Mouse (Mus musculus) E14TG2a.4 (cell line): ENCODE measurements around the gene Ears2.
"Not testable (repeated sequence)": the region's sequence is repeated elsewhere in the genome, so short reads cannot be mapped to it uniquely, and the experiment has no call there.

Source experiments
- H3K27me3 ChIP-seq: 2 replicates; pipeline ENCODE4 v1.6.1; 2014; ENCODE audit warnings: low read length, control low read depth; ENCODE audit not compliant: insufficient read depth
- H3K36me3 ChIP-seq: 2 replicates; pipeline ENCODE4 v1.6.1; 2014; ENCODE audit warnings: low read length, control low read depth; ENCODE audit not compliant: insufficient read depth
- H3K4me1 ChIP-seq: replicated peaks from 2 replicates; pipeline ENCODE4 v1.6.1; 2014; ENCODE audit warnings: low read depth, low read length, control low read depth
- H3K4me3 ChIP-seq: replicated peaks from 2 replicates; pipeline ENCODE4 v1.5.1; 2014; ENCODE audit warnings: mild to moderate bottlenecking, low read length
- H3K9me3 ChIP-seq: 2 replicates; pipeline ENCODE4 v1.6.1; 2014; ENCODE audit warnings: low read length, control low read depth
- CTCF ChIP-seq: conservative IDR thresholded peaks from 2 replicates; pipeline ENCODE4 v1.5.1; 2014; ENCODE audit warnings: low read length
- NANOG ChIP-seq: IDR thresholded peaks from 2 replicates; pipeline ENCODE4 v1.6.1; 2014; ENCODE audit warnings: borderline replicate concordance, low read length, mixed read lengths
- POU5F1 ChIP-seq: IDR thresholded peaks from 2 replicates; pipeline ENCODE4 v1.6.1; 2014; ENCODE audit warnings: low read length, borderline replicate concordance

Gene Ears2

DNA sequence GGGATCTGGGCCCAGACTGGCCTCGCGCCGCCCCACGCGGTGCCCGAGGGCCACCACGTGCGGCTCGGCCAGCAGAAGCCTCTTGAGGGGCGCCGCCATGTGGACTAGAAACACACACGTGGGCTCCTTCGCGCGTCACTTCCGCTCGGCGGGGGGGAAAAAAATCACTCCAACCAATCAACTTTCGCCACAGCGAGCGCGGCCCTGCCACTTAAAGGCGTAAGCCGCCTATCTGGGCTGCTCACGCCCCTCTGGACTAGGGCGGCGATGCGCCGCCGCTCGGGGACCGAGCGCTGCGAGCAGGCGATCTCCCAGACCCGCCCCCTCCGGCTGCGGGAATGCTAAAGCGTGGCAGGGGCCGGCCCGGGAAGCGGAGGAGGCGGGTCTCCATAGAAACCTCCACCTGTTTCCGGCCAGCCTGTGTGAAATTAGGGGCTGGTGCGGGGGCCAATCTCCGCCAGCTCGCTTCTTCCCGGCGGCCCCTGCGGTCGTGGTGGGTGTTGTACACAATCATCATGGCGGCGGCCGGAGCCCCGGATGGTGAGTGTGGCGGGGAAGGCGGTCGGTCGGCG, at the start of gene Ears2, which contains the start of gene Ubfd1:
Gene Ears2 (minus strand): TSS at position 319 of the 572 bp plus-strand sequence.
Gene Ubfd1 (plus strand): TSS at position 231 of the 572 bp plus-strand sequence.
- Histone ChIP-seq H3K4me3 (peak within 1 kb of the TSS; percentile 100), H3K27me3 (no peaks in the 10 kb centered on the region), H3K36me3 (peaks cover 55% of the 10 kb centered on the region), H3K4me1 (peaks cover 50% of the 10 kb centered on the region), H3K9me3 (no peaks in the 10 kb centered on the region)
- TF ChIP-seq NANOG, result no peak
- TF ChIP-seq CTCF, result no peak
- TF ChIP-seq POU5F1, result no peak

DNA sequence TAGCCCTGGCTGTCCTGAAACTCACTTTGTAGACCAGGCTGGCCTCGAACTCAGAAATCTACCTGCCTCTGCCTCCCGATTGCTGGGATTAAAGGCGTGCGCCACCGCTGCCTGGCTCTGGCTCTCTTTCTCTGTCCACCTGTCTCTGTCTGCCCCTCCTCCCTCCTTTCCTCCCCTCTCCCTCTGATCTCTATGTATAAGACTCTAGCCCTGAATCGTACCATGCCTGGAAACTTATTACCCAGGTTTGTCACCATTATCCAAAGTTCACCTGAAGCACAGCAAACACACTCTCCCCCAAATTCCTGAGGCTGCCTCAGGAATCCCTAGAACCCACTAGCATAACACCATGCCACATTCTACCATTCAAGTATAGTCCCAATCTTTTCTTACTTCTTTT, 41.1 kb upstream of the Ears2 start:
- H3K4me3 ChIP-seq, result no peak overlapping the region
- H3K27me3 ChIP-seq, result no peaks in the 10 kb centered on the region
- peaks cover 6% of the 10 kb centered on the region; the same call in 1 of the 2 replicates for H3K4me1 ChIP-seq
- no peak for TF ChIP-seq CTCF
- H3K36me3 ChIP-seq, result peaks cover 58% of the 10 kb centered on the region
- no peaks in the 10 kb centered on the region for H3K9me3 ChIP-seq

DNA sequence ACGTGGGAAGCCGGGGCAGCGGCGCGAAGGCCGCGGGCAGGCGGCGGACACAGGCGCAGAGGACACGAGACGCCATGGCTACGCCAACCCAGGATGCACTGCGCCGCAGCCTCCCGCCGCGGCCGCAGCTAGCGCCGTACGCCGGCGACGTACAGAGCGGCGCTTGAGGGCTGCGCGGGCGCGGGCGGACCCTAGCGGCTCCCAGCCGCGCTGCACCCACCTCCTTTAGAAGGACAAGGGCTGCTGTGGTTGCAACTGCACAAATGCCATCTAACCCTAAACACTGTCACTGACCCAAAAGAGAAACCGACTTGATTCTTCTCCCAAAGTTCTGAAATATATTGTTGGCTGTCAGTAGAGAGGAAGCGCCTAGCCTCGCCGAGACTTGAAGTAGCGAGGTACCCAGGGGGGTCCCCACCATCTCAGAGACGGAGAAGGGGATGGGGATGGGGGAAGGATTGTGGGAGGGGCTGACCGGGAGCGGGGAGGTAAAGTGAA, 34.7 kb upstream of the Ears2 start, which contains the start of gene Ndufab1:
Gene Ndufab1 (minus strand): TSS at position 140 of the 498 bp plus-strand sequence.
- Histone ChIP-seq H3K9me3 (no peaks in the 10 kb centered on the region), H3K27me3 (no peaks in the 10 kb centered on the region), H3K4me3 (peak within 1 kb of the TSS; percentile 89), H3K4me1 (peaks cover 33% of the 10 kb centered on the region), H3K36me3 (peaks cover 32% of the 10 kb centered on the region)
- no peak for TF ChIP-seq POU5F1
- TF ChIP-seq NANOG, result no peak
- 0 out of 2 replicates have a peak, but pooled peaks have one; percentile 5 for TF ChIP-seq CTCF

DNA sequence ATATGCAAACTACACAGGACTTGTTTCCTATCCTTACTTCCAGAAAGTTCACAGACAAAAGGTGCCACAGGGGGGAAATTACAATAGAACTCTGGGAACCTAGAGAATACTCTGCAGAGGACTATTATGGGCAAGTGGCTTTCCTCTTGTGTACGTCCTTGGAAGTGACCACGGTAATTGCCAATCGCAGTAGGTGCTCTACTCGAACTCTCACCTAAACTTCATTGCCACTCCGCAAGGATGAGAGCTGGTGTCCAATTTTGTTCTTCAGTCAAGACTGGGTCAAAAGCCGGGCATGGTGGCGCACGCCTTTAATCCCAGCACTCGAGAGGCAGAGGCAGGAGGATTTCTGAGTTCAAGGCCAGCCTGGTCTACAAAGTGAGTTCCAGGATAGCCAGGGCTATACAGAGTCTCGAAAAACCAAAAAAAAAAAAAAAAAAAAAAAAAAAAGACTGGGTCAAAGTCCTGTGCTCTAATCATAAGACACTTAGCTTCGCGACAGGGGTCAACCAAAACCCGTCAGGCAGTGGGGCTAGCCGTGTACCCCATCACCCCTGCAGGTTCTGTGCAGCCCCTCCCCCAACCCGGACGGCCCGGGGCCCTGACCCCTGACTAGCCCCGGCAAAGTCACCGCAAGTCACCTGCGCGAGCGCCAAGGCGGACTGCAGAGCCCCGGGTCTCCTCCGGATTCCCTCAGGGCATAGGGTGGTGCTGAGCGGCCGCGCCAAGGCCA, 34.1 kb upstream of the Ears2 start:
- Histone ChIP-seq H3K4me1 (peaks cover 35% of the 10 kb centered on the region), H3K4me3 (peak overlapping the region; percentile 89), H3K36me3 (peaks cover 34% of the 10 kb centered on the region)
- not testable (repeated sequence) for H3K9me3 ChIP-seq, H3K27me3 ChIP-seq

DNA sequence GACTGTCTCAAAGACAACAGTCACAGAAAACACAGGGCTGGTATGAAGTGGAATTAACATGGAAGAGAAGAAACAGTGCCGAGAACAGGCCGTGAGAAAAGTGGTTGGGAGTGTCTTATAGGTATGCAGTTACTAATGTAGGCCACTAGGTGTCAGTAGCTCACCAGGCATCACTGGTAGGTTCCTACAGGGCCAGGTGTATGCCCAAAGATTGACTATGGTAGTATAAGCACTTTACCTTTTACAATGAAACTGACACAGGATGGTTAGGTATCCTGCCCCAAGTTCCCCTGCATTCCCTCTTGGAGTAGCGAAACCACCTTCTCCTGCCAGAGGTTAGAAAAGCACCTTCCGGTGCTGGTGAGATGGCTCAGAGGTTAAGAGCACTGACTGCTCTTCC, 32.2 kb upstream of the Ears2 start:
- Histone ChIP-seq H3K4me3 (no peak overlapping the region), H3K36me3 (peaks cover 53% of the 10 kb centered on the region), H3K9me3 (no peaks in the 10 kb centered on the region), H3K27me3 (no peaks in the 10 kb centered on the region), H3K4me1 (peaks cover 51% of the 10 kb centered on the region)
- TF ChIP-seq POU5F1, result no peak
- peak; percentile 84 for TF ChIP-seq CTCF

DNA sequence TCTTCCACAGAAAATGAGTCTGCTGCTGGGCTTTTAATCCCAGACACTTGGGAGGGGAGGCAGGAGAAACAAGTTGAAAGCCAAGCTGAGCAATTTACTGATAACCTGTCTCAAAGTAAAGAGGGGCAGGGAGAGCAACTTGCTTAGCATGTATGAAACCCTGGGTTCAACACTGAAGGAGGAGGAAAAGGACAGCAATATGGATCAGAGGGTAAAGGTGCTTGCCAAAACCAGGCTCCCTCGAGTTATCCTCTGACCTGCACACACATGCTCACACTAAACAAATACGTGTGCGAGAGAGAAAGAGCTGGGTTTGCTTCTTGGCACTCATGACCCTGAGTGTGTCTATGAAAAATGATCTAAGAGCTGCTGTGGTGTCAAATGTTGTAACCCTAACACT, 30.9 kb upstream of the Ears2 start:
- TF ChIP-seq CTCF (no peak), NANOG (no peak), POU5F1 (no peak)
- no peaks in the 10 kb centered on the region for H3K9me3 ChIP-seq
- H3K4me3 ChIP-seq, result no peak overlapping the region
- peaks cover 65% of the 10 kb centered on the region for H3K36me3 ChIP-seq
- H3K4me1 ChIP-seq, result peaks cover 51% of the 10 kb centered on the region
- H3K27me3 ChIP-seq, result no peaks in the 10 kb centered on the region

DNA sequence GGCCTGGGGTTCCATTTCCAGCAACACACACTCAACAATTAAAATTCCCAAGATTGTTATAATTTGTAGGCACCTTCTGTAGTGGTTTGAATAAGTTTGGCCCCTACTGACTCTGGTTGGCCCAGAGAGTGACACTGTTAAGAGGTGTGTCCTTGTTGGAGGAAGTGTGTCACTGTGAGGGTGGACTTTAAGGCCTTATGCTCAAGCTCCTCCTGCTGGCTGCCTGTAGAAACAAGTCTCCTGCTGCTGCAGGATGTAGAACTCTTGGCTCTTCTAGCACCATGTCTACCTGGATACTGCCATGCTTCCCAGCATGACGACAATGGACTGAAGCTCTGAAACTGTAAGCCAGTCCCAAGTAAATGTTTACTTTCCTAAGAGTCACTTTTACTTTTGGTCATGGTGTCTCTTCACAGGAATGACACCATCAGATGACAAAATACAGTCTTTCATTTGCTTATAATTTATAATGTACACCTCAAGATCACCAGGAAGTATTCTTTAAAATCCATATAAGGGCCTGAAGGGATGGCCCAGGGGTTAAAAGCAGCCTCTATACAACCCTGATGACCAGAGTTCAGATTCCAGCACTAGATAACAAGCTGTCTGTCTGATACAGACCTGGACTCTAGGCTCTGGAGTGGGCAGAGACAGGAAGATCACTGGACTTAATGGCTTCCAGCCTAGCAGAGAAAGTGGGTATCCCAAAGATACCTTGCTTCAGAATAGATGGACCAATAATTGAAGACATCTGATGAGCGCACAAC, 27.7 kb upstream of the Ears2 start:
- no peaks in the 10 kb centered on the region for H3K27me3 ChIP-seq
- TF ChIP-seq NANOG (no peak), POU5F1 (no peak), CTCF (0 out of 2 replicates have a peak, but pooled peaks have one; percentile 3)
- H3K36me3 ChIP-seq, result peaks cover 92% of the 10 kb centered on the region
- no peak overlapping the region for H3K4me3 ChIP-seq
- peaks cover 41% of the 10 kb centered on the region for H3K4me1 ChIP-seq
- no peaks in the 10 kb centered on the region for H3K9me3 ChIP-seq

DNA sequence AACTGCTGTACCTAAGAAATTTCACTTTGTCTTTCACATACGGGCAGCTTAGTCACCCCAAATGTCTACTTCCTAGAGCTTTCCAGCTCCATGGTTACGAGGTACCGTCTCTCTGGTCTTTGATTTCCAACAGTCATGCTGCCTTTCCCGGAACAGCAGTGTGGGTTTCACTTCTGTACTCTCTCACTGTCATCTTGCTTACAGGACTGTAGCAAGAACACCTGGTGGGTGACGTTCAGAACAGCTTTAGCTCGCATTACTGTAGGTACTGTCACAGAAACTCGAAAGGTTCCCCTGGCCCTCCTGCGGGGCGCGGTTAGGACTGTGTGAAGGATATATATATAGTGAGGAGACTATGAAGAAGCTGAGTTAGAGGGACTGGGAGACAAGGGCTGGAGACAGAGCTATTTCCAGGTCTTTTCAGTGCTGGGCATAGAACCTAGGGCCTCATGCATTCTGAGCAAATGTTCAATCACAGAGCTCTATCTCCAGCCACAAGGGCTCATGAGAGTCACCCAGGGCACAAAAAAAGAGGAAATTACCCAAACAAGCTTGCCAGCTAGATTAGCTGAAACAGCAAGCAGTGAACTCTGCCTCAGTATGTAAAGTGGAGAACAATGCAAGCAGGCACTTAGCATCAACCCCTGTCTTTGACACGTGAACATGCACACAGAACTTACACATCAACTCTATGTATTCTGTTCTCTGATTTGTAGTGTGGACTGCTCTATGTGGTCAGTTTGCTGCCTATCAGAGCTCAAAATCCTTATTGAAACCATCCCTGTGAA, 20.3 kb upstream of the Ears2 start:
- no peaks in the 10 kb centered on the region for H3K27me3 ChIP-seq
- H3K4me1 ChIP-seq, result 0 out of 2 replicates have a peak, but pooled peaks cover 13% of the 10 kb centered on the region
- no peak overlapping the region for H3K4me3 ChIP-seq
- TF ChIP-seq CTCF, result no peak
- peaks cover 93% of the 10 kb centered on the region for H3K36me3 ChIP-seq
- H3K9me3 ChIP-seq, result no peaks in the 10 kb centered on the region
